Mouse (Mus musculus) layer of hippocampus, adult 8-10 months (tissue): ENCODE data around the gene Ccndbp1. TPM values are rescaled to one million over a fixed set of nuclear protein-coding genes. Genes with fewer than 3 reads are reported as not detected.
A peak's percentile ranks its signal among the peaks of the same experiment; 100 is the strongest.
"Not testable (repeated sequence)": the region's sequence is repeated elsewhere in the genome, so short reads cannot be mapped to it uniquely, and the experiment has no call there.

ENCODE experiments used
- DNase-seq, 2 experiments: peaks; one replicate each; pipeline ENCODE4 v3.0.0; 2022; ENCODE audit warnings: low spot score in 2 of 2
- total RNA-seq, 4 experiments: library from RNA; stranded (reverse); gene quantifications; 2 replicates each; pipeline ENCODE4 v1.2.4; 2022

The Ccndbp1 gene
- total RNA-seq, 4 experiments from 2014 or later, result 57.5 to 64.4 (median 61.0) TPM

DNA sequence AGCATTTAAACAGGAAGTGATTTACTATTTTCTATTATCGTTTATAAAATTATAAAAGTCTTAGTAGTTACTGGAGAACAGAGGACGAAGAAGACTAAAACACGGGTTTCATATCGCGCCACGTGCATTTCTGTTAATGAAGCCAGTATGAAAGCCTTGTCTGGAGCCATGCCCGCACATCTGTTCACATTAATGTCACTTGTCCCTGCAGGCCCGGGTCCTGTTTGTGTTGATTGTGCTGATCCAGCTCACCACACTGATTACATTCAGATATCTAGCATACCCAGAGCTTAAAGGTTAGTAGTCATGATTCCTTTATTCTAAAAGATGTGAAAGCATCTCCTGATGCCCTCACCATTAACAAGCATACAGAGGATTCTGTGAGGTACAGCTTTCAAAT, 9.3 kb upstream of the Ccndbp1 start:
- DNase-seq, result no peak

DNA sequence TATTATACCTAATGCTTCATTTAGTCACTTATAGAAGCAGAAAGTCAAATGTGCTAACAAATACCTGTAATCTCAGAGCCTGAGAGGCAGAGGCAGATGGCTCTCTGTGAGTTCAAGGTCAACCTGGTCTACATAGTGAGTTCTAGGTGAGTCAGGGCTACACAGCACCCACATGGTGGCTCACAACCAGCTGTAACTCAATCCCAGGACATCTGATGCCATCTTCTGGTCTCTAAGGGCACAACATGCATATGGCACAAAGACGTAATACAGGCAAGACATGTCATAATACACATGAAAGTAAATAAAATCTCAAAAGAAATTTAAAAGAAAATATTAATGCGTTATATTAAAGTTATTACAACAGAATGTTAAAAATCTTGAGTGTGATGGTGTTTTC, 4.6 kb upstream of the Ccndbp1 start:
- no peak for DNase-seq

GRCm38 (mm10) chr2:121004018-121004811, 4.0 kb upstream of the Ccndbp1 start:
- DNase-seq, result no peak

- DNase-seq, result no peak
These were observed 1.2 kb upstream of the Ccndbp1 start for GRCm38 (mm10) chr2:121006986-121007385.

- no peak for DNase-seq
These were observed 433 bp downstream of the Ccndbp1 start for GRCm38 (mm10) chr2:121008664-121009007.

DNA sequence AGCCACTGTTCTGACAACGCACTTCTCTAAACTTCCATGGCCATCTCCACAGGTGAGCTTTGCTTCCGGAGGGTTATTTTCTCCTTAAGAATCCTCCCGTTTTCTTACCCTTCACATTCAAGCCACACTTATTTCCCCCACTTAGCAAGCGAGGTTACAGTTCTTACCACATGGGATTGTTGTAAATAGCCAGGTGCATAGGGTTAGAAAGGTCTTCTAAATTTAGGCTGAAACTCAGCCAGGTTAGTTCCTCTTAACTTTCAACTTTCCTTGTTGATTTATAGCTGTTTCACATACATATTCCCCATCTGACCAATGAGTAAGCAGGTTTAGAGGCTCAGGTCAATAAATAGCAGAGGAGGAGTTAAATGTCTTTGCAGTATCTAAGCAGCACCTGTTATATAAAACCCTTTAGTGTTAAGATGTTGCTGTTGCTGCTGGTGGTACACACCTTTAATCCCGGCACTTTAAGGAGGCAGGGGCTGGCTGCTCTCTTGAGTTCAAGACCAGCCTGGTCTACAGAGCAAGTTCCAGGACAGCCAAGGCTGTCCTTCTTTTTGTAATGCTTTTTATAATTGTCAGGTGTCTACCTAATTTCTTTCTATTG, 971 bp downstream of the Ccndbp1 start:
- DNase-seq, result no peak

DNA sequence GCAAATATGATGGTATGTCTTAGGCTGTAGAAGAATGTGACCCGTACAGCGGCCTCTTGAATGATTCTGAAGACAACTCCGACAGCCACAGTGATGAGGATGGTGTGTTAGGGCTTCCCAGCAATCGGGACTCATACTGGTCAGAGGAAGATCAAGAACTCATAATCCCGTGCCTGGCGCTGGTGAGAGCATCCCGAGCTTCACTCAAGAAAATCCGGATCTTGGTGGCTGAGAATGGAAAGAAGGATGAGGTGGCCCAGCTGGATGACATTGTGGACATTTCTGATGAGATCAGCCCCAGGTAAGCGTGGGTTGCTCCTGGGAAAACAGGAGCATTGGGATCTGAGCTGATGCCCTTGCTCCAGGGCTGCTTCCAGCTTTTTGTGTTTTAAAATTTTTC, 4.5 kb downstream of the Ccndbp1 start:
- no peak for DNase-seq

DNA sequence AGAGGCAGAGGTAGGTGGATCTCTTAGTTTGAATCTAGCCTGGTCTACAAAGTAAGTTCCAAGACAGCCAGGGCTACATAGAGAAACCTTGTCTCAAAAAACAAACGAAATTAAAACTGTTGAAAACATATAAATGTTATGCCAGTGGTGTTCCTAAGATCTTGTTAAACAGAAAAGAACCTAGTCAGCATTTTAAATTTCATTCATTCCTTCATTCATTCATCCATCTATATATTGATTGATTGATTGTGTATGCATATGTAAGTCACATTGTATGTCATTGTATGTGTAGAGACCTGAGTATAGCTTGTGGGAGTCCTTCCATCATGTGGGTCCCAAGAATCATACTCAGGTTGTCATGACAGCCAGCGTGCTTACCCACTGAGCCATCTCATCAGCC, 7.3 kb downstream of the Ccndbp1 start:
- DNase-seq, result no peak

DNA sequence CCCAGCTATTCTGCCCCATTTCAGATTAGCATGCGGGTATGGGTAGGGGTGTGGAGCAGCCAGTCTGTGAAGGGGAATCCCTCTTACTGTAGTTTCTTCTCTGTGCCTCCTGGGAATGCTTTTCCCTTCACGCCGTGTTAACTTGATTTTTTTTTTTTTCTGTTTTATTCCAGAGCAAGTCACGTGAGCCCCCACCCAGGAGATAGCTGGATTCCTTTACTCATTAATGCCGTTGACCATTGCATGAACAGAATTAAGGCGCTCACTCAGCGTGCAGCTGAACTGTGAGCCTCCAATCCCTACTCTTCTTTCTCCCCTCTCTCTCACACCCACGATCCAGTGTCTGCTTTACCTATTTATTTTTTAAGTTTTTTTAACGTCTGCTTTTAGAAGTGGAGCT, 8.0 kb downstream of the Ccndbp1 start:
- no peak for DNase-seq

DNA sequence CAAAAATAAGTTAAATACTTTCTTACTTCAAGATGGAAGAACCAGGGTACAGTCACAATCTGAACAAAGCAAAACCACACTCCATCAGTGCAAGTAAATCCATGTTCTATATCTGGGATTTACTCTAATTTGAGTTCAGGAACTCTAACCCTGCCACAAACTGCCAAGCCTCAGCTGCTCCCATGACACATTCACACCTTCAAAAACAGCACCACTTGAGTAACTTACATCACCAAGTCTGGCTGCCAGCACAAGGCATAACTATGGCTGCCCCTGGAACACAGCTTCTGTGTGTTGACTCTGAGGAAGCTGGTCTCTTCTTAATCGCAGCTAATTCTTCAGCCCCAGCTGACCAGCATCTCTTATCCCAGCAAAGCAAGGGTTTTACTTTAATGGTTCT, 8.9 kb downstream of the Ccndbp1 start:
- no peak for DNase-seq

GRCm38 (mm10) chr2:121022918-121023317, 14.7 kb downstream of the Ccndbp1 start:
- DNase-seq, result no peak

GRCm38 (mm10) chr2:121036733-121037341, 28.6 kb downstream of the Ccndbp1 start, which contains the start of gene Epb42:
Epb42 (minus strand) TSS chr2:121037072.
- no peak for DNase-seq

GRCm38 (mm10) chr2:121038851-121039250, 30.6 kb downstream of the Ccndbp1 start:
- DNase-seq, result not testable (repeated sequence)

DNA sequence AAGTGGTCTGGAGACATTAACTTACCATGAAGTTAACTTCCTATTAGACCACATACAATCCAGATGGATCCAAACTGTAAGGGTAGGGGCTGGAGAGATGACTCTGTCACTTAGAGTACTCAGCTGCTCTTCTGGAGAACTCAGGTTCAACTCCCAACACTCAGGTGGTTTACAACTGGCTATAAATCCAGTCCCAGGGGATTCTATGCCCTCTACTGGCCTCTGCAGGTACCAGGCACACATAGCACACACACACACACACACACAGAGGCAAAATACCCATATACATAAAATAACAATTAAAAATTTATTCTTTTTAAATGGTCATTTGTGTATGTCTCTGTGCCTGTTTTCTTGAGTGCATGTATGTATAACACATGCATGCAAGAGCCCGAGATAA, 31.2 kb downstream of the Ccndbp1 start:
- DNase-seq, result no peak

DNA sequence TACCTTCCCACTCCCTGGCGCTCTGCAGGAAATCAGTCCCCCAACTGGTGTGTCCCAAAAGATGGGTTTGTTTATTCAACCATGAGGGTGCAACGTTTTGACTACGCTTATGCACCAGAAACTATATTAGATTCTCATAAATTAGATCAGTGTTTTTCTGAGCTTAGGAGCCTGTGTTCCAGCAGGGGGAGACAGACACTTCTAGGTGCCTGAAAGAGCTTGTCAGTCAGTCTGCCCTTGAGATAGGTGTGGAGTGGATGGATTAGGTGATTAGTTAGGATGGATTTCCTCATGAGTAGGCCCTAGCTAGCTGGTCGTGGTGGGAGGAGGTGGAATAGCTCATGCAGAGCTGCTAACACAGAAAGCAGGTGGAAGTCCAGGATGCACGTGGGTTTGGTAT, 32.9 kb downstream of the Ccndbp1 start:
- DNase-seq, result peak in 1 of 2 experiments; percentile 13

GRCm38 (mm10) chr2:121045653-121046052, 37.5 kb downstream of the Ccndbp1 start:
- no peak for DNase-seq

DNA sequence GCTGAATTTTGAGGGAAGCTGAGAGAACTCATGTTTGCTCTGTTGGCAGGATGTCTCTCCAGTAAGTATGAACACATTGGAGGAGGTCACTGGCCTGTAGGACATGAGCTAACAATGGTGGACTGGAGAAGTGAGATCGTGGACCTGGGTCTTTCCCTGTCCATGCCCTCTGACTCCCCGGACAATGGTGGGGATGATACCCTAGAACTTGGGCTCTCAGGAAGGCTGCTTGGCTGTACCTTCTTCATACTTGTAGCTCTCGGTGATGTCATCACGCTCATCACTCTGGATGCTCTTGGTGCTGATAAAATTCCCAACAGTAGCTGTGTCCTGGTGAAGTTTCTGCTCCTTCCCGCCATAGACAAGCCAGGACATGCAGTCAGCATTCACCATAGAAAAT, 44.0 kb downstream of the Ccndbp1 start:
- DNase-seq, result no peak

DNA sequence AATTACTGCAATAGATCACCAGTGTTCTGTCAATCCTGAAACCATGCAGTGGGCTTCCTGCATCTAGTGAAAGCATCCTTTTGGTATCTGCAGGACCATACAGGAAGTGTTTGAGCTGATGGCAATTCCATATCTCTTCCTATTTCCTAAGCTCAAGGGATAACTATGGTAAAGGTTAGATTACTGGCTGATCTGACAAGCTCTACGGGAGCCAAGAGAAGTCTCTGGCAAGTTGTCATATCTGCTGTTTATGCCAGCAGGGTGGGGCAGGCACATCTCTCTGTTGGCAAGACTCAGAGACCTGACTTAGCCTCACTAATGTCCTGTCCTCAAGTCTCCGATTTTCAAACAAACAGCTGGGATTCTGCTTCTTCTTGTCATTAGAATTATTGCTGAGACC, 45.9 kb downstream of the Ccndbp1 start:
- DNase-seq, result no peak

DNA sequence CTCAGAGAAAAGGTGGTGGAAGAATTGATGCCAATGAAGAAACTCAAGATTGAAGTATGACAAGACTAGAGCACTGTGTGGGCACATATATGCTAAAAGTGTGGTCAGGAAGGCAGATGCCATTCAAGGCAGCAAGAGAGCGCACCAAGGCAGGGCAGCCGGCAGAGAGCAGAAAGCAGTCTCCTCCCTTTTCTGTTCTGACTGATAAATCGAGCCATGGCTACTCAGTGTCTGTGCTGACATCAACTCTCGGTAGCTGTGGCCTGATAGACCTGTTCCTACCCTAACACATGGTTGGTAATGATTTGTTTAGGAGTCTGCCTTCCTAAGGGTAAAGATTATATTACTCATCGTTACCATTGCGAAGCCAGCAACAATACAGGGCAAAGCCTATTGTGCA, 47.7 kb downstream of the Ccndbp1 start:
- no peak for DNase-seq

DNA sequence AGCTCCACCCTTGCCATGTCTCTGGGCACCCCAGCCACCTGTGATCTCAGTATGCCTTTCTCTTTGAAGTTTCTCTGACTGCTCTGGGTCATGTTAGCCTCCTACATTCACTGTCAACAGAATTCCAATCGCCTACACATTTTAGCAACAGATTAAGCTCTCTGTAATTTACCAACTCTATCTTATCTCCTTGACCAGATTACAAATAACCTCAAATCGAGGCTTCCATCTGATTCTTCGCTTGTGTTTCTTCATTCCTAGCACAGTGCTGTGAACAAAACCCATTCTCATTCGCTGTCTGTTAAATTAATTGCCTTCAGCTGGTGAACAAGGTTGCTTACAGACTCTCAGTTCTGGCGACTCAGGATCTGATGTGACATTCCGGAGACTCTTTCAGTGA, 49.8 kb downstream of the Ccndbp1 start:
- no peak for DNase-seq

- no peak for DNase-seq
These were observed 53.1 kb downstream of the Ccndbp1 start for GRCm38 (mm10) chr2:121061315-121061714.
